Mouse (Mus musculus) adrenal gland, postnatal 14 days (tissue): ENCODE measurements around the gene 3110009E18Rik. TPM values are rescaled to one million over a fixed set of nuclear protein-coding genes. Genes with fewer than 3 reads are reported as not detected.
A peak's percentile ranks its signal among the peaks of the same experiment; 100 is the strongest.

Experiments used
- DNase-seq: peaks from one replicate; pipeline ENCODE4 v3.0.0; 2021; ENCODE audit warnings: mixed read lengths
- total RNA-seq: library from RNA; stranded (reverse); gene quantifications from 2 replicates; pipeline ENCODE4 v1.2.3, GENCODE M21; 2021

The 3110009E18Rik gene
- total RNA-seq, 1 experiment from 2014 or later: 8.8 TPM

DNA sequence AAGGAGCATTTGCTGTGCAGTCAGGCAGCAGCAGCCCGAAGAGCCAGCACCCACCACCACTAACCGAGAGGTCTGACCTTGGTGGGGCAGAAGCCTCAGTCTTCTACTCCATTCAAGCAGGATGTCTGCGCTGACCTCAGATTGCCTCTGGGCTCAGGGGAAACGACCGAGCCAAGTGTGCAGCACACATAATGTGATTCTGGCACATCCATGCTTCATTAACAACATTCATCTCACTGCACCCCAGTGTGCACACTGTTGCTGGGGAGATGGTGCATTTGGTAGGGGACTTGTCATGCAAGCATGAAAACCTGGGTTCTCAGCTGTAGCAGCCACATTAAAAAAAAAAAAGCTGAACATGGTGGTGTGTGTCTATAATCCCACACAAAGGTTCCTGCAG, 75.0 kb downstream of the 3110009E18Rik start:
- no peak for DNase-seq

DNA sequence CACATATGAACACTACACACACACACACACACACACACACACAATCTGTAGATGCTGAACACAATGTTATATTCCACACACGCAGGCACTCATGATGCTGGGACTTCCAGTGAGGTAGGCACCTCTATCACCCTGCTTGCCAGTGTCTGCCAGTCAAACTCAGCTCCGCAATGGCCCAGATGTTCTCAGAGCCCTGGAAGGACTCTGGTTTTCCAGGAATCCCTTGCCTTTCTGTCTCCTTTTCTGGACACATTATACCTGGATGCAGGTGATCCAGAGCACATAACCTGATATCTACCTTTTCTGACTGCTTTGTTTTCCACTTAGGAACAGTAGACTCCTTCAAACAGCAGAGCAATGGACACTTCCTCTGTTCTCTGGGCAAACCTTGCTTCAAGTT, 75.7 kb downstream of the 3110009E18Rik start:
- DNase-seq: no peak

DNA sequence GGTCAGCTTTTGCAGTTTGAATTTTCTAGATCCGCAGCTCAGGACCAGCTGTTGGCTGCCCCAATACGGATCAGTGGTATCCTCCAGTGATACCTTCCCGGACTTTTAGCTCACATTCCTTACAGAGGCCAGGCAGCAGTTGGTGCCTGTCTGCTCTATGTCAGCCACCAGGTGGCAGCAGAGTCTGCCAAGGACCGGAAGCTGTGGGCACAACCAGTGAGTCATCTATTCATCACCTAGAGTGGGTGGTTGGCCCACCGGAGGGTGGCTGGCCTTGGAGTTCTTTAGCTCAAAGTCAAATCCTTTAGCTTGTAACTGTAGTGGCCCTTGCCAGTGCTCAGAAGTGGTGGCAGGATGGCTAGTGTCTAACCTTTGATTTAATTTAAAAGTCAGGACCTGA, 76.2 kb downstream of the 3110009E18Rik start:
- DNase-seq: peak; percentile 92

DNA sequence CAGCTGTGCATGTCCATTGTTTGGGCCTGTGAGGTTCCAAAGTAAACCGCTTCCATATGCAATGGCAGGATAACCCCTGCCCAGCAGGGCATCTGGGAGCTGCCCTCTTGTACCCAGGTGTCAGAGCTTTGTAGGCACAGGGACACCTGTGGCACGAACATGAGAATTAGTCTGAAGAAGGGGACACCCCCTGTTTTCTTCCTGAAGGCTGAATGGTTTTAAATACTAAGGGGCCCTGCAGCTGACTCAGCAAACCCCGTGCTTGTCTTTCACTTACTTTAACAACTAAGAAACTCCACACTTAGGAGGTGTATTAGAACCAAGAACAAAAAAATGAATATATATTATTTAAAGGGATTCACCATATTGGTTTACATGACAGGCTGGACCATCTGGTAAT, 77.2 kb downstream of the 3110009E18Rik start:
- DNase-seq: no peak

DNA sequence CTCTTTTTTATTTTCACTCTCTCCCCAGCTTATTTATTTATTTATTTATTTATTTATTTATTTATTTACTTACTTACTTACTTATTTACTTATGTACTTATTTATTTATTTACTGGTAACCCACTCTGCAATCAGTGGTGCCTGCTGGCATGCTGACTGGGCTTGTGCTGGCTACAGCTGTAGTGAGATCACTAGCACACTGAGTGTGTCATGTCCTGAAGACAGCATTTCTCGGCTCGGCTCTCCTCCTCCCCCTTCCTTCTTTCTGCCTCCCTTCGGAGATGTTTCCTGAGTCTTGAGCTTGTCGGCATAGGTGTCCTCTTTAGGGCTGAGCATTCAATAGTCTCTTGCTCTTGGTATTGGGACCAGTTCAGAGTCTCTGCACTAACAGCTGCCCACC, 78.0 kb downstream of the 3110009E18Rik start:
- DNase-seq: no peak

DNA sequence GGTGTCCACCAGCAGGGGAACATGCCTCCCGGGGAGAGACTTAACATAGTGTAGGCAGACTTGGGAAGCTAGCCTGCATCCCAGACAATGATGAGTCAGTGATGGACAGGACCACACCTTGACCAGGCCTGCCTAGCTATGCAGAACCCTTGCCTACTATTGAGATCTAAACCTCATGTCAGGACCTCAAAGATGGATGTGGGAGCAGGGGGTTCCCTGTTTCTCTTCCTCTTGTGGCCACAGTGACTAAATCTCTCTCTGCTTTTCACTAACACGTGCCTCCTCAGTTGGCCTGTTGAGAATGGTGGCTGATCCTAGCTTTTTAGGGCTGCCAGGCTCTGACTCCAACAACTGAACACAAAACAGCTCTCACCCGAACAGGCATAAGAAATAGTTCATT, 81.6 kb downstream of the 3110009E18Rik start:
- DNase-seq: no peak

DNA sequence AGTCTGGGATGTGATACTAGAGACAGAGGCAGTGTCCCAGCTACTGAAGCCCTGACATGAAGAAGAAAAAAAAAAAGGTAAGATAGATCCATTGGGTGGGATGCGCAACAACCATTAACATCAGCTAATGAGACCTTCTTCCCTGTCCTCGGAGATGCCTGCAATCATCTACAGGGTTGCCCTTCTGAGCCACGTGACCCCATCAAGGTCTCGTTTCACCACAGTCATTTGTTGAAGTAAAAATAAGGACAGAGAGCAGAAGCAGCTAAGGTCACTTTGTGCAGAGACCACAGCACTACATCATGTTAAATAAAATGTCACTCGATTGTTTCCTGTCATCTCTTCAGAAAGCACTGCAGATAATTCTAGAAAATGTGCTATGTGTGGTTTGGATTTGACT, 82.8 kb downstream of the 3110009E18Rik start:
- DNase-seq: peak; percentile 54

DNA sequence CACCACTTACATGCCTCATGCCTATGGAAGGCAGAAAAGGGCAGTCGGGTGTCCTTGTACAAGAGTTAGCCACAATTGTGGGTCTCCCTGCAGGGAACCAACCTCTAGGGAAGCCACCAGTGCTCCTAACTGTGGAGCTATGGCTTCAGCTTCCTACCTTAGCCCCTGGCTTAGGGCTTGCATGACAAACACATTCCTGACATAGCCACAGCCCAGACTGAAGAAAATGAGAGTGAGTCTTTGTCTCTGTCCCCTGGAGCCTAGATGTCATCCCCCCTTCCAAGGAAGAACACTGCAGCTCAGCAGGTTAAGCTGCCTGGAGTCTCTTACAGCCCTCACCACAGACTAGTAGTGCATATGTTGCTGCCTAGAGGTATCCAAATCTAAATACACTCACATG, 83.8 kb downstream of the 3110009E18Rik start:
- no peak for DNase-seq

DNA sequence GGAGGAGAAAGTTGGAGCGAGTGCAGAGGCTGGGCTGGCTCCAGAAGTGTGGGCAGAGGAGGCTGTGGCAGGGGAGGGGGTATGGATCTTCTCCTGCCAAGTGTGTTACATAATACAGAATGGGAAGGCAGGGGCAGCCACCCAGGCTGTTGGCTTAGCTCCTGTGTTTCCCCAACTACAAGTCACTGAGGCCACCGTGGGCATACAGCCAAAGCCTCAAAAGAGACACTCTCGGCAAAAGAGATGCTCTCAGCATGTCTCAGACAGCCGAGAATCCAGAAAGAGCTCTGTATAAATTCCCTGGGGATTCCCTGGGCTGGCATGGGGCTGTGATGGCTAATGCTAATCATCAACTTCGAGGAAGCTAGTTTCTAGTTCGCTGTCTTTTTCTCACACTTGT, 86.6 kb downstream of the 3110009E18Rik start:
- peak; percentile 18 for DNase-seq

DNA sequence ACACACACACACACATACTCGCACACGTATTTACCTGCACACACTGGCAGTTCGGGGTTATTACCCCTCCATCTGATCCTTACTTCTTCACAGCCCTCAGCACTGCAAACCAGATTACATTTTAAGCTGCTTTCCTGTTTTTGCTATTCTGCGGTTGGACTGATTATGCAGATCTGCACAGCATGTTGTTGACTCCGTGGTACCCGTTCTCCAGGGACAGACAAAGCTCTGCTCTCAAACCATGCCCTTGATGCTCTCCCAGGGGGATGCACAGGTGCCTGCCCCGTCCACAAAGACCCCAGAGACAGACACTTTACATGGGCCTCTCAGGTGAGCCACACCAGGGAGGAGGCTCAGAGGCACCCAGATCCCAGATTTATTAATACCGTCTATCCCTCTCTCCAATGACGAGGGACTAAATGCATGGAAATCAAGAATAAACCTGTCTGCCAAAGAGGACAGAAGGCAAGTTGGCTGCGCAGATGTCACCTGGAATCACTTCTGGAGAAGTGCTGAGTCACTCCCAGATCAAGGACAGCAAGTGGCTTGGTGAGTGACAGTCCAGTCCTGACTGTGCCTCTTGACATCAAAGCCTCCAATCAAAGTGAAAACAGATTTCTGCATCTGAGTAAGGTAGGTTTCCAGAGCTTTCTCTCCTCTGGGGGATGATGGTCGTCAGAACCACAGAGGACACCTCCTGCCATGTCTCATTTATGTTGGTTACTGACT, 87.7 kb downstream of the 3110009E18Rik start:
- DNase-seq: peak; percentile 49

DNA sequence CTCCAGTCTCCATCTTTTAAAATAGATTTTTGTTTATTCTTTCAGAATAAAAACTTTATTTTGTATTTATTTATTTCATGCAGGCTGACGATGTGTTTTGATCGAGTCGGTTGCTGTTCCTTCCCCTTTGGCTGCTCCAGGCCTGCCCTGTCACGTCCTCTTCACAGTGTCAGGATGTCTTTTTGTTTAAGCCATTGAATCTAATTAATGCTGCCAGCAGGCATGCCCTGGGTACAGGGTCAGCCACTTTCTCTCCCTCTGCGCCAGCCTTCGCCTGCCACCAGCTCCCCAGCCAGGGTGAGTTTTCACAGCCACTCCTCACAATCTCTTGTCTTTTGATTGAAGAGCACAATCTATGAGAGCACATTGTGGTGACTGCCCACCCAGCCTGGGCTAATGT, 99.9 kb downstream of the 3110009E18Rik start:
- no peak for DNase-seq

DNA sequence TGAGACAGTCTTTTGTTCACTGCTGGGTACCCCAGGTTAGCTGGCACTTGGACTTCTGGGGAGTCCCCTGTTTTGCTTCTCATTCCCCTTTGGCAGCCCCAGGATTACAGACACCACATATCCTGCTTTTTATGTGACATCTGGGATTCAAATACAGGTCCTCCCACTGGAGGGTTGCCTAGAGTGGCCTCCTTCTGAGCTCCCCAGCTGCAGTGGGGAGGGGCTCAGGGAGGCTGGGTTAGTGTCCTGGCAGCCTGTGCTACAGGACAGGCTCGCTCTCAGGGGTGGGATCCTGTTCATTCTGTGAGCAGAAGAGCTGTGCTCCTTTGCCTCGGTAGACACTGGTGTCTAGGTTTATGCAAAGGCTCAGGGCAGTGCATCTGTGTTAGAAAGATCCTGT, 100.3 kb downstream of the 3110009E18Rik start:
- DNase-seq: no peak

DNA sequence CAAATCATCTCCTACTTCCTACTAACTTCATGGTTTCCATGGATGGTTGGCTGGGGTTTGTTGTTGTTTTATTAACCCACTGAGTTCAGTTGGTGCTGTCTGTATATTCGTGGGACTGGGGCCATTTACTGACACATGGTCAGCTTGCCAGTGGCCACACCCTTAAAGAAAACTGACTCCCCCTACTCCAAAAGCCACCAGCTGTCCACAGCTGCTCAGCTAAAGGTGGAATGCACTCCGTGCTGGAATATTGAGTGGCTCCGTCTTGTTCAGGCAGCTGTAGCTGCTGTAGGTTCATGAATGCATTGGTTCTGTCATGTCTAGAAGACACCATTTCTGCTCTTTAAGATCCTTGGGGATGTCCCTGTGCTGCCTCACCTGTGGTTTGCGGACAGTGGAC, 102.6 kb downstream of the 3110009E18Rik start:
- no peak for DNase-seq

DNA sequence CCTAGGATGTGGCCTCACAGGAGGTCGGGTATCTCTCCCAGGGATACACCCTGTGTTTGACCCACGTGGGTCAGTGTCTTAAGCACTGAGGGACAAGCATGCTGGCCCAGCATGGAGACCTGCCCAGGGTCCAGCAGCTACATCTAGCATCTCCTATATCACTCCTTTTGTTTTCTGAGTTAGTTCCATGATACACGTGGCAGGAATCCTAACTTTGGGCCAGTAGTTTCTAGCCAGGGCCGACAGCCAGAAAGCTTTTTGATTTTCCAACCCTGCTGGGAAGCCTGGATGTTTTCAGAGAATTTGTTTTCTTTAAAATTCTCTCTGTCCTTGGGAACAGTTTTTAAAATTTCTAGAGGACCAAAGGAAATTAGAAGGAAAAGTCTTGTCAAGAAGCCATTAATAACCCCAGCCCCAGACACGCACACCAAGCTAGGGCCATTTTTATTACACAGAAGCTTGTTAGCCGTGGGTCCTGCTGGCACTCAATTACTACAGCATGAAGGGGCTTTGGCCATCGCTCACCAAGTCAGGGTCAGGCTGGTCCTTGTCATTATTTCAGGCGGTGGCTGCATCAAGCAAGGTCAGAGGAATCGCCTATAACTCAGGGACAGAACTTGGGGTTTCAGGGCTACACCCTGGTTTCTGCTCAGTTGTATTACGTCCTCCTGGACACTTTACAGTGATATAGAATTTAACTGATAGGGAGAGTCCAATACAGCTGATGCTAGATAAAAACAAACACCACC, 108.9 kb downstream of the 3110009E18Rik start:
- no peak for DNase-seq

DNA sequence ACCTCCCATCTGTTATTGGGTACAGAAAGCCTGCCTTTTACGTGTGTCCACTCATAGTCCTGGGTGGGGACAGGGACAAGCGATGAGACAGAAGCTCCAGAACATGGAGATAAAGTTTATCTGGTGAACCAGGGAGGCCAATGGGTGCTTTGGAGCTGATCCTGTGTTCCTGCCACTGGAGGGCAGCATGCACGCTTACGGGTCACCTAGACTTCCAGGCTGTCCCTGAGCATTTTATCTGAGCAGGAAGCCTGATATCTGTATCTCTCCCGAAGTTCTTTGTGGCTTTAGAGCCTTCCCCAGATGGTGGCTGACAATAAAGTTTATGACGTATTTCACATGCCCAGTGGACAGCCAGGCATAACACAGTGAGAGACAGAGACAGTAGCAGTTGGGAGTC, 110.3 kb downstream of the 3110009E18Rik start:
- DNase-seq: peak; percentile 68

DNA sequence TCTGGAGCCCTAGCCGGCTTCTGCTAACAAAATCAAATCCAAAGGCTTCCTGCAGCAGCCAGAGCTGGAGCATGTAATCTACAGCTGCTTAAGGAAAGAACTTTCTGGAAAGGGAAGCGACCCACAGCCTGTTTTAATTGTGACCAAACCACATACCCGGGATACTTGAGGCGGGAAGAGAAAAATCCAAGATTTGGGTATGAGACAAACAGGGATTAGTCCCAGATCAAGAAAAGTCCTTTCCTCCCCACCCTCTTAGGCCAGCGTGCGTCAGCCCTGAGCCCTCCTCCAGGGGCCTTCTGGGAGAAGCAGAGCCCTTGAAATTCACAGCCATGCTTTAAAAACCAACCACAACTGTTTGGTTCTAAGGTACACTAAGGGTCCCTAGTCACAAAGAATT, 111.2 kb downstream of the 3110009E18Rik start:
- DNase-seq: no peak

DNA sequence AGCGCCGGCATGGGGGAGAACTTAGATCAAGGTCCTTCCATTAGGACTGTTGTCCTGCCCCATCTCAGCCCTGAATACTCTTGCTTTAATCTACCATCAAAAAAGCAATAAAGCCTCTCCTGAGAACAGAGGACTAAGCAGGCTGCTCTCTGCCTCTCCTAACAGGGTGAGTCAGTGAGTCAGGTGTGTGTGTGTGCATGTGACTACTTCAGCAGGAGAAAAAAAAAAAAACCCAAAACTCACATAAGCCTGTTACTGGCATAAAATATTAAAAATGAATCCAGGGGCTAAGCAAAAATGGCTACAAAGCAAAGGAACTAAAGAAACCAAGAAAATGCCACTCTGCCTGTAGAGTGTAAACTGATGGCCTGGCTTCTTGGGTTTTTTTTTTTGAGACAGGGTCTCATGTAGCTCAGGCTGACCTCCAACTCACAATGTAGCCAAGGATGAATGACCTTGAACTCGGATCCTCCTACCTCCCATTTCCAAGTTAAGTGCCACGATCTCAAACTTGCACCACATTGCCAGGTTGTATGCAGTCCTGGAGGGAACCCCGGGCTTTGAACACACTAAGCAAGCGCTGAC, 114.7 kb downstream of the 3110009E18Rik start:
- DNase-seq: no peak

DNA sequence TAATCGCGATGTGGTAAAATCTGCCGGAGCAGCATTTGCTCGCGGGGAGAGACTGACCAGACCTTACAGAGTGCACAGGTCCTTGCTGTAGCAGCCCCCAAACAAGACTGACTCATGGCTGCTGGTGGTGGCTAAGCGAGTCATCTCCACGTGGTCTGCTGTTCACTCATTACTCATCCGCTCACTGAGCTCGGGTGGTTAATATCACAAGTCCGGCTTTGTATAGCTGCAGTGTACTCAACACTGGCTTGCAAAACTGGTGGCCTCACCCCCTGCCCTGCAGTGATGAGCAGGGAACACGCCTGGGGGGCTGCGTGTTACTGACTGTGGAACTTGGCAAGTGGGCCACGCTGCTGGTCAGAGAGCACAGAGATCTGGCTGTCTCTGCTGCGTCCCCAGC, 115.4 kb downstream of the 3110009E18Rik start:
- peak; percentile 50 for DNase-seq

DNA sequence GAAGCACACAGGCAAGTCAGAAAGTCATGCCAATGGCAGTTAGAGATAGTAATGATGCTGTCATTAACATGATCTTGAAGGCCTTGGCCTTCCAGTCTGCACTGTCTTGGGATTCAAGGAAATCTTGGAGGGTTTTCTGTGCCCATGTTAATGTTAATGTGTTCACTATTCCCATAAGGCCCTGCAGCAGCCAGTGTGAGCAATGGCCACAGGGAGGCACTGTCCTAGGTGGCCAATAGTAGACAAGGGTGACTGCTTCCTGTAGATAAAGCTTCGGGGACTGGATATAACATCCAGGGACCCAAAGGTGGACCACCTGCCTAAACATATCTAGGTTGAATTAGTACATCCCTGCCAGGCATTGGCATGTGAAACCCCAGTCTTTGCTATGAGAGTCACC, 116.1 kb downstream of the 3110009E18Rik start:
- no peak for DNase-seq
